In the genomic region with DNA sequence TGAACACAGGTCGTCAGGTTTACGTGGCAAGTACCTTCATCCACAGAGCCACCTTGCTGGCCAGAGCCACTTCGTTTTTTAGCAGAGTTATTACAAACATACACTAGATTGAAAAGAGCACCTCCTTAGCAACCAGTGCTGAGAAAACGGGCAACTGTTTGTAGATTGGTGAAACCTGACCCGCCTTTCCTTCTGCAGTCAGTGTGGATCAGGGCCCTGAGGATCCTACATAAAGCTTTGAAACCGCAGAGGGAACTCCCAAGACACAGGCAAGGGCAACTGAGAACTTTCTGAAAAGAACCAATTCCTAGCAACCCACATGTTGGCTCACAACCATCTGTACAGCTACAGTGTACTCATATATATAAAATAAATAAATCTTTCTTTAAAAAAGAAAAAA, we compare ENCODE assay signal across 27 mouse cellular contexts.
"Had no signal": no experiment of that assay in that cellular context is flagged by ENCODE, and none has a peak within 500 bp of the region (broad histone marks: within the 10 kb centered on the region; RNA-seq: fewer than 3 reads in every experiment).

No protein-coding gene starts in this region.

- H3K9ac ChIP-seq: heart, embryonic 12.5 days; hindbrain, embryonic 12.5 days; hindbrain, embryonic 14.5 days; kidney, embryonic 15.5 days; liver, embryonic 13.5 days; liver, embryonic 15.5 days; liver, postnatal 0 days had no signal

- H3K4me3 ChIP-seq: gastrocnemius, adult 2 months; heart, embryonic 10.5 days; heart, embryonic 12.5 days; hindbrain, embryonic 10.5 days; hindbrain, embryonic 12.5 days; kidney, embryonic 15.5 days; left cerebral cortex, adult 2 months; liver, embryonic 13.5 days; liver, embryonic 15.5 days had no signal

- H3K4me2 ChIP-seq: heart, embryonic 12.5 days; hindbrain, embryonic 12.5 days; hindbrain, embryonic 14.5 days; kidney, embryonic 15.5 days; liver, embryonic 11.5 days; liver, embryonic 13.5 days; liver, embryonic 15.5 days had no signal

- DNase-seq: gastrocnemius, adult 2 months; gastrocnemius, postnatal 10 days; gastrocnemius, postnatal 25 days; heart, adult 18-20 months; heart, postnatal 10 days; heart, postnatal 4 days; kidney, adult 11 months; kidney, adult 2 months; kidney, adult 9 months; kidney, postnatal 14 days; kidney, postnatal 36 days; layer of hippocampus, adult 9-11 months; liver; liver, embryonic 13.5 days; liver, postnatal 0 days had no signal

- H3K9me3 ChIP-seq: heart, embryonic 10.5 days; heart, embryonic 12.5 days; hindbrain, embryonic 10.5 days; hindbrain, embryonic 12.5 days; kidney, embryonic 15.5 days; liver, embryonic 13.5 days; liver, embryonic 15.5 days had no signal

- H3K27ac ChIP-seq: gastrocnemius, adult 2 months; heart, embryonic 10.5 days; hindbrain, embryonic 10.5 days; hindbrain, embryonic 12.5 days; hindbrain, embryonic 14.5 days; hindbrain, postnatal 0 days; kidney, embryonic 15.5 days; kidney, postnatal 0 days; left cerebral cortex, adult 2 months; liver, embryonic 13.5 days; liver, embryonic 15.5 days had no signal

- ATAC-seq: hindbrain, postnatal 0 days; intestine, embryonic 16.5 days; liver, postnatal 0 days had no signal

- H3K27me3 ChIP-seq: heart, embryonic 12.5 days; hindbrain, embryonic 12.5 days; kidney, embryonic 15.5 days; liver, embryonic 13.5 days; liver, embryonic 15.5 days had no signal

- H3K36me3 ChIP-seq: heart, embryonic 10.5 days; heart, embryonic 12.5 days; hindbrain, embryonic 10.5 days; hindbrain, embryonic 12.5 days; kidney, embryonic 15.5 days; liver, embryonic 13.5 days; liver, embryonic 15.5 days had no signal
